Mouse (Mus musculus): ENCODE measurements around the gene Dnah2. TPM values are rescaled to one million over a fixed set of nuclear protein-coding genes. Genes with fewer than 3 reads are reported as not detected.

Dnah2 gene
- polyA plus RNA-seq (2014; fragmentation: Nextera tagmentation; extraction: Ambion mirVana), result 1.5 and 2.1 TPM in 2 replicates

GRCm38 (mm10) chr11:69549060-69549656, at the start of gene Dnah2:
Gene Dnah2 (minus strand): TSS chr11:69549110.
- Histone ChIP-seq H3K4me2 (ENCODE audit: low read depth, low read length) (no peak within 1 kb of the TSS), H3K27me3 (ENCODE audit: control insufficient read depth, insufficient read depth, low read length) (no peaks in the 10 kb centered on the region), H3K27ac (replicated peaks; ENCODE audit: low read depth, low read length) (no peak within 1 kb of the TSS), H3K9ac (replicated peaks; ENCODE audit: low read length) (no peak within 1 kb of the TSS), H3K36me3 (replicated peaks; ENCODE audit: control insufficient read depth, insufficient read depth, low read depth, low read length) (no peaks in the 10 kb centered on the region), H3K9me3 (replicated peaks; ENCODE audit: control insufficient read depth, low read length) (no peaks in the 10 kb centered on the region), H3K4me3 (ENCODE audit: low read depth, low read length) (no peak within 1 kb of the TSS), H3K4me1 (ENCODE audit: control insufficient read depth, insufficient read depth, low read length) (no peaks in the 10 kb centered on the region; the same call in 1 of the 2 replicates)
- WGBS, result 51% methylated on average over 12 of the region's 12 CpGs
- no peak for ATAC-seq (replicated peaks; ENCODE audit: insufficient number of reproducible peaks, low FRiP score, low TSS enrichment, low read depth)
- no peak for DNase-seq (ENCODE audit: low spot score)

GRCm38 (mm10) chr11:69594853-69595252, 45.9 kb upstream of the Dnah2 start:
- Histone ChIP-seq H3K27ac (replicated peaks; ENCODE audit: low read depth, low read length) (no peak overlapping the region), H3K4me2 (ENCODE audit: low read depth, low read length) (no peak overlapping the region), H3K4me1 (ENCODE audit: control insufficient read depth, insufficient read depth, low read length) (no peaks in the 10 kb centered on the region), H3K36me3 (replicated peaks; ENCODE audit: control insufficient read depth, insufficient read depth, low read depth, low read length) (peaks cover 8% of the 10 kb centered on the region), H3K27me3 (ENCODE audit: control insufficient read depth, insufficient read depth, low read length) (no peaks in the 10 kb centered on the region), H3K4me3 (ENCODE audit: low read depth, low read length) (no peak overlapping the region), H3K9ac (replicated peaks; ENCODE audit: low read length) (no peak overlapping the region), H3K9me3 (replicated peaks; ENCODE audit: control insufficient read depth, low read length) (no peaks in the 10 kb centered on the region)
- 97% methylated on average over 6 of the region's 6 CpGs for WGBS
- ATAC-seq (replicated peaks; ENCODE audit: insufficient number of reproducible peaks, low FRiP score, low TSS enrichment, low read depth), result no peak
- no peak for DNase-seq (ENCODE audit: low spot score)

- WGBS, result 94% methylated on average over 4 of the region's 4 CpGs
- H3K27me3 ChIP-seq (ENCODE audit: control insufficient read depth, insufficient read depth, low read length), result no peaks in the 10 kb centered on the region
- no peak overlapping the region for H3K27ac ChIP-seq (replicated peaks; ENCODE audit: low read depth, low read length)
- H3K9me3 ChIP-seq (replicated peaks; ENCODE audit: control insufficient read depth, low read length), result no peaks in the 10 kb centered on the region
- H3K9ac ChIP-seq (replicated peaks; ENCODE audit: low read length), result no peak overlapping the region
- ATAC-seq (replicated peaks; ENCODE audit: insufficient number of reproducible peaks, low FRiP score, low TSS enrichment, low read depth) (no peak), DNase-seq (ENCODE audit: low spot score) (no peak)
- no peaks in the 10 kb centered on the region for H3K4me1 ChIP-seq (ENCODE audit: control insufficient read depth, insufficient read depth, low read length)
- H3K36me3 ChIP-seq (replicated peaks; ENCODE audit: control insufficient read depth, insufficient read depth, low read depth, low read length), result peaks cover 16% of the 10 kb centered on the region
- H3K4me3 ChIP-seq (ENCODE audit: low read depth, low read length), result no peak overlapping the region
- no peak overlapping the region for H3K4me2 ChIP-seq (ENCODE audit: low read depth, low read length)
These were observed 43.9 kb upstream of the Dnah2 start for GRCm38 (mm10) chr11:69592799-69593198.

GRCm38 (mm10) chr11:69591899-69592637, 43.2 kb upstream of the Dnah2 start:
- WGBS, result 83% methylated on average over 7 of the region's 7 CpGs
- H3K4me3 ChIP-seq (ENCODE audit: low read depth, low read length), result no peak overlapping the region
- ATAC-seq (replicated peaks; ENCODE audit: insufficient number of reproducible peaks, low FRiP score, low TSS enrichment, low read depth) (0 out of 2 replicates have a peak, but pooled peaks have one; percentile 12), DNase-seq (ENCODE audit: low spot score) (no peak)
- no peaks in the 10 kb centered on the region for H3K9me3 ChIP-seq (replicated peaks; ENCODE audit: control insufficient read depth, low read length)
- no peak overlapping the region for H3K9ac ChIP-seq (replicated peaks; ENCODE audit: low read length)
- H3K4me1 ChIP-seq (ENCODE audit: control insufficient read depth, insufficient read depth, low read length), result no peaks in the 10 kb centered on the region
- no peak overlapping the region for H3K4me2 ChIP-seq (ENCODE audit: low read depth, low read length)
- no peak overlapping the region for H3K27ac ChIP-seq (replicated peaks; ENCODE audit: low read depth, low read length)
- peaks cover 16% of the 10 kb centered on the region for H3K36me3 ChIP-seq (replicated peaks; ENCODE audit: control insufficient read depth, insufficient read depth, low read depth, low read length)
- H3K27me3 ChIP-seq (ENCODE audit: control insufficient read depth, insufficient read depth, low read length), result no peaks in the 10 kb centered on the region

GRCm38 (mm10) chr11:69591424-69591823, 42.5 kb upstream of the Dnah2 start:
- H3K36me3 ChIP-seq (replicated peaks; ENCODE audit: control insufficient read depth, insufficient read depth, low read depth, low read length), result peaks cover 16% of the 10 kb centered on the region
- 78% methylated on average over 3 of the region's 3 CpGs for WGBS
- no peaks in the 10 kb centered on the region for H3K9me3 ChIP-seq (replicated peaks; ENCODE audit: control insufficient read depth, low read length)
- ATAC-seq (replicated peaks; ENCODE audit: insufficient number of reproducible peaks, low FRiP score, low TSS enrichment, low read depth), result no peak
- H3K27me3 ChIP-seq (ENCODE audit: control insufficient read depth, insufficient read depth, low read length), result no peaks in the 10 kb centered on the region
- DNase-seq (ENCODE audit: low spot score), result no peak
- no peak overlapping the region for H3K4me3 ChIP-seq (ENCODE audit: low read depth, low read length)
- no peak overlapping the region for H3K9ac ChIP-seq (replicated peaks; ENCODE audit: low read length)
- H3K27ac ChIP-seq (replicated peaks; ENCODE audit: low read depth, low read length), result no peak overlapping the region
- H3K4me1 ChIP-seq (ENCODE audit: control insufficient read depth, insufficient read depth, low read length), result no peaks in the 10 kb centered on the region
- no peak overlapping the region for H3K4me2 ChIP-seq (ENCODE audit: low read depth, low read length)

GRCm38 (mm10) chr11:69590622-69591021, 41.7 kb upstream of the Dnah2 start:
- Histone ChIP-seq H3K27ac (replicated peaks; ENCODE audit: low read depth, low read length) (no peak overlapping the region), H3K4me3 (ENCODE audit: low read depth, low read length) (no peak overlapping the region), H3K27me3 (ENCODE audit: control insufficient read depth, insufficient read depth, low read length) (no peaks in the 10 kb centered on the region), H3K9ac (replicated peaks; ENCODE audit: low read length) (no peak overlapping the region), H3K4me2 (ENCODE audit: low read depth, low read length) (no peak overlapping the region), H3K4me1 (ENCODE audit: control insufficient read depth, insufficient read depth, low read length) (no peaks in the 10 kb centered on the region), H3K36me3 (replicated peaks; ENCODE audit: control insufficient read depth, insufficient read depth, low read depth, low read length) (peaks cover 16% of the 10 kb centered on the region), H3K9me3 (replicated peaks; ENCODE audit: control insufficient read depth, low read length) (no peaks in the 10 kb centered on the region)
- ATAC-seq (replicated peaks; ENCODE audit: insufficient number of reproducible peaks, low FRiP score, low TSS enrichment, low read depth) (no peak), DNase-seq (ENCODE audit: low spot score) (no peak)
- WGBS, result 93% methylated on average over 8 of the region's 8 CpGs

DNA sequence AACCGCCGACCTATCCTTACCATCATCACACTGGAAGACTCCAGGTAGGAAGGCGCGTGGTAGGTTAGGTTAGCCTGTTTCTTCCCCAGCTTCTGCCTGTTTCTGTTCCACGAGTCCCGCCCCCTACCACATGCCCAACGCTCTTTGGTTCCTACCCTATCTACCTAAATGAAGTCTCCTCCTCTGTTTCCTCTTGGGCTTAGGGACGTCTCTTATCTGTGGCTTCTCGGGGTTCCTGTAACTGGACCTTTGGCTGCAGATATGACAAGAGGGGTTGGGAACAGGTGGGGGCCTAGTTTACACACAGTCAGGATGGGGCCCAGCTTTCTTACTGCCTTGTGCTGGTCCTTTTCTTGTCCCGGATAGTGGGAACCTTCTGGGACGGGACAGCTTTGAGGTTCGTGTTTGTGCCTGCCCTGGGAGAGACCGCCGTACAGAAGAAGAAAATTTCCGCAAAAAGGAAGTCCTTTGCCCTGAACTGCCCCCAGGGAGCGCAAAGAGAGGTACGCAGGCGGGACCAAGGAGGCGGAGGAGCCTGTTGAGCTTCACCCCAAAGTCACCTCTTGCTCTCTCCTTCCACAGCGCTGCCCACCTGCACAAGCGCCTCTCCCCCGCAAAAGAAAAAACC, 40.4 kb upstream of the Dnah2 start:
- ATAC-seq (replicated peaks; ENCODE audit: insufficient number of reproducible peaks, low FRiP score, low TSS enrichment, low read depth), result no peak
- Histone ChIP-seq H3K9me3 (replicated peaks; ENCODE audit: control insufficient read depth, low read length) (no peaks in the 10 kb centered on the region), H3K27me3 (ENCODE audit: control insufficient read depth, insufficient read depth, low read length) (no peaks in the 10 kb centered on the region), H3K4me1 (ENCODE audit: control insufficient read depth, insufficient read depth, low read length) (no peaks in the 10 kb centered on the region), H3K4me2 (ENCODE audit: low read depth, low read length) (no peak overlapping the region), H3K4me3 (ENCODE audit: low read depth, low read length) (no peak overlapping the region), H3K27ac (replicated peaks; ENCODE audit: low read depth, low read length) (no peak overlapping the region), H3K36me3 (replicated peaks; ENCODE audit: control insufficient read depth, insufficient read depth, low read depth, low read length) (peaks cover 16% of the 10 kb centered on the region), H3K9ac (replicated peaks; ENCODE audit: low read length) (no peak overlapping the region)
- WGBS, result 91% methylated on average over 22 of the region's 22 CpGs
- DNase-seq (ENCODE audit: low spot score), result no peak

All from embryonic facial prominence, embryonic 11.5 days (tissue).